Mouse (Mus musculus) CH12.LX (cell line): ENCODE results near the gene Zbtb38. TPM values are rescaled to one million over a fixed set of nuclear protein-coding genes. Genes with fewer than 3 reads are reported as not detected.

Experiments
- DNase-seq: peaks from one replicate; pipeline ENCODE4 v3.0.0-alpha.2; 2013; ENCODE audit errors: extremely low read depth
- H3K27ac ChIP-seq: 2 replicates; pipeline ENCODE4 v1.5.1; 2012; ENCODE audit warnings: low read depth, mild to moderate bottlenecking, control low read depth, moderate library complexity; ENCODE audit not compliant: insufficient read depth
- H3K27me3 ChIP-seq: replicated peaks from 2 replicates; pipeline ENCODE3; 2012; ENCODE audit warnings: inconsistent platforms
- H3K36me3 ChIP-seq, 2 experiments: replicated peaks in 1 of 2; 2 replicates each; pipeline versions ENCODE3 to v1.6.1; 2012; ENCODE audit warnings: inconsistent platforms in 1 of 2, low read length in 1 of 2, mild to moderate bottlenecking in 1 of 2, mixed read lengths in 1 of 2, moderate library complexity in 1 of 2; ENCODE audit not compliant: control insufficient read depth in 1 of 2, insufficient read depth in 1 of 2
- H3K4me1 ChIP-seq, 2 experiments: 2 replicates each; pipeline ENCODE4 v1.6.1; 2012; ENCODE audit warnings: inconsistent platforms in 1 of 2, moderate library complexity in 1 of 2; ENCODE audit not compliant: insufficient read depth in 2 of 2, control insufficient read depth in 1 of 2
- H3K4me2 ChIP-seq: 2 replicates; pipeline ENCODE4 v1.6.1; 2012; ENCODE audit warnings: low read depth, mild to moderate bottlenecking, control low read depth; ENCODE audit not compliant: poor library complexity, insufficient read depth, severe bottlenecking
- H3K4me3 ChIP-seq, 3 experiments: fragments of 150-350 bp in 1 of 3; sonication (generic) in 1 of 3; replicated peaks in 1 of 3; 2 replicates each; pipeline versions ENCODE3 to v1.5.1; 2011 to 2012; ENCODE audit warnings: low read depth in 2 of 3, low read length in 2 of 3, mild to moderate bottlenecking in 2 of 3, moderate library complexity in 2 of 3, control low read depth in 1 of 3, improper control_type of control experiment in 1 of 3, inconsistent platforms in 1 of 3, mixed read lengths in 1 of 3; ENCODE audit not compliant: poor library complexity in 1 of 3
- H3K79me2 ChIP-seq: replicated peaks from 2 replicates; pipeline ENCODE4 v1.6.1; 2012; ENCODE audit warnings: mild to moderate bottlenecking, moderate library complexity; ENCODE audit not compliant: control insufficient read depth, poor library complexity, insufficient read depth, severe bottlenecking; ENCODE audit errors: extremely low read depth
- H3K9ac ChIP-seq: 2 replicates; pipeline ENCODE4 v1.6.1; 2012; ENCODE audit warnings: low read depth, mild to moderate bottlenecking, control low read depth, moderate library complexity; ENCODE audit not compliant: insufficient read depth
- H3K9me3 ChIP-seq: replicated peaks from 2 replicates; pipeline ENCODE3; 2012; ENCODE audit warnings: low read length, inconsistent platforms, mixed read lengths
- KAT2A ChIP-seq: IDR thresholded peaks from 2 replicates; pipeline ENCODE4 v1.6.1; 2012; ENCODE audit warnings: low read length, improper control_type of control experiment, inconsistent platforms; ENCODE audit not compliant: insufficient replicate concordance
- MAFK ChIP-seq: IDR thresholded peaks from 2 replicates; pipeline ENCODE4 v1.6.1; 2011; ENCODE audit warnings: low read length, improper control_type of control experiment; ENCODE audit not compliant: insufficient replicate concordance
- MAX ChIP-seq: IDR thresholded peaks from 2 replicates; pipeline ENCODE4 v1.6.1; 2011; ENCODE audit warnings: low read length, improper control_type of control experiment
- MAZ ChIP-seq: IDR thresholded peaks from 2 replicates; pipeline ENCODE4 v1.6.1; 2012; ENCODE audit warnings: low read depth, mild to moderate bottlenecking, inconsistent platforms, low read length, improper control_type of control experiment, moderate library complexity
- MEF2A ChIP-seq: IDR thresholded peaks from 2 replicates; pipeline ENCODE4 v1.6.1; 2014; ENCODE audit warnings: low read depth, mild to moderate bottlenecking, inconsistent platforms, low read length, improper control_type of control experiment, borderline replicate concordance
- NELFE ChIP-seq: IDR thresholded peaks from 2 replicates; pipeline ENCODE4 v1.6.1; 2011; ENCODE audit warnings: low read depth, low read length, improper control_type of control experiment
- POLR2A ChIP-seq: IDR thresholded peaks from 2 replicates; pipeline ENCODE4 v1.6.1; 2011; ENCODE audit warnings: low read depth, mild to moderate bottlenecking, improper control_type of control experiment, low read length
- SIN3A ChIP-seq: IDR thresholded peaks from 2 replicates; pipeline ENCODE4 v1.6.1; 2012; ENCODE audit warnings: low read length, improper control_type of control experiment, inconsistent platforms
- TBP ChIP-seq: conservative IDR thresholded peaks from 2 replicates; pipeline ENCODE4 v1.6.1; 2011; ENCODE audit warnings: low read depth, low read length, improper control_type of control experiment
- ZMIZ1 ChIP-seq: IDR thresholded peaks from 2 replicates; pipeline ENCODE4 v1.6.1; 2012; ENCODE audit warnings: low read depth, mild to moderate bottlenecking, inconsistent platforms, low read length, improper control_type of control experiment
- ZNF384 ChIP-seq: IDR thresholded peaks from 2 replicates; pipeline ENCODE4 v1.6.1; 2012; ENCODE audit warnings: low read depth, low read length, improper control_type of control experiment, inconsistent platforms
- dilution Hi-C: fragments of 300-500 bp; cut with MboI; formaldehyde crosslinking; loops from 2 replicates; pipeline ENCODE4 v1.14.3; 2020; ENCODE audit warnings: low sequenced_read_pairs; ENCODE audit not compliant: extremely low pct_unique_long_range_greater_than_20kb, extremely low pct_ligation_motif_present
- in situ Hi-C: fragments of 300-500 bp; cut with MboI; formaldehyde crosslinking; loops from 3 replicates; pipeline ENCODE4 v1.14.3; 2019; ENCODE audit warnings: low sequenced_read_pairs, low pct_ligation_motif_present, low pct_unique_long_range_greater_than_20kb, mixed read lengths
- polyA plus RNA-seq: library from polyadenylated mRNA; unstranded; fragments of >175 nt; gene quantifications from 2 replicates; pipeline ENCODE4 v1.2.1, GENCODE M21; 2012; ENCODE audit warnings: low read depth; ENCODE audit not compliant: insufficient read length
- total RNA-seq, 2 experiments: library from RNA; depleted of rRNA; stranded (reverse); fragments of 300-350 nt in 1 of 2; fragments of >200 nt in 1 of 2; gene quantifications; 2 replicates each; pipeline ENCODE4 v1.2.3; 2012 to 2014

Gene Zbtb38
- total and polyA plus RNA-seq, 3 experiments, result 51.7 to 102 (median 68.8) TPM

DNA sequence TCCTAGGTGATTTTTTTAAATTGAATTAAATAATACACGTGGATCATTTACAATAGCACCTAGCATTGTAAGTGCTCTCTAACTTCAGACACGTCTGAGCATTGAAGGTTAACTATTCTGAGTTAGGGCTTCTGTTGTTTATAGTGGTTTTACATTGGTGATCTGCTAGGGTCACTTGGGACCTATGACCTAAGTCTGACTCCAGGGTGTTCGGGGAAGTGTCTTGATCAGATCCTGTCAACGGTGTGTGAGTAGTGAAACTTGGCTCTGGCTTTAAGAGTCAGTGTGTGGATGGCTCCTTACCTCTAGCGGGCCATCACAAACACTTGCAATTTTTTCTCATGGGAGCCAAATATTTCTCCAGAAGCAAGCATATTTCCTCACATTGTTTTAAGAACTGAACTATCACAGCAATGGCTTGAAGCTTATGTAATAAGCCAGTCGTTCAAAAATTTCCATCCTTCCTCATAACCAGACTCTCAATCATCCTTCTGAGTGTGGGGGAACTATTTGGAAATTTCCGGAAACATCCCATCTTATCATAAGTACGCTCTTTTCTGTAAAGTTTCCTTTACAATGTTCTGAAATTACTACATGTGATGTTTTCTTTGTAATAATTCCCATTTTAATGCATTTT lies 31.4 kb downstream of the Zbtb38 start:
- Histone ChIP-seq H3K4me3 (no peak overlapping the region), H3K9ac (peak overlapping the region; percentile 94), H3K79me2 (peaks cover 94% of the 10 kb centered on the region)
- in situ Hi-C loops, result no loop called here
- DNase-seq, result peak; percentile 59
- TF ChIP-seq TBP (0 out of 2 replicates have a peak, but pooled peaks have one; percentile 33), POLR2A (0 out of 2 replicates have a peak, but pooled peaks have one; percentile 10), ZNF384 (no peak)
- TF ChIP-seq, all 38 proteins: peak for 2
- H3K4me2 ChIP-seq, result peak overlapping the region; percentile 94
- dilution Hi-C loops, result no loop called here
- H3K36me3 ChIP-seq, result peaks cover 3 to 40% of the 10 kb centered on the region in 2 experiments
- H3K4me1 ChIP-seq, result peaks cover 12 to 48% of the 10 kb centered on the region in 2 experiments
- H3K9me3 ChIP-seq, result no peaks in the 10 kb centered on the region
- peak overlapping the region; percentile 96 for H3K27ac ChIP-seq
- H3K27me3 ChIP-seq, result no peaks in the 10 kb centered on the region

GRCm38 (mm10) chr9:96720510-96721162 lies 32.0 kb downstream of the Zbtb38 start:
- H3K27me3 ChIP-seq, result no peaks in the 10 kb centered on the region
- peaks cover 94% of the 10 kb centered on the region for H3K79me2 ChIP-seq
- H3K9me3 ChIP-seq, result no peaks in the 10 kb centered on the region
- in situ Hi-C loops (no loop called here), dilution Hi-C loops (no loop called here)
- H3K27ac ChIP-seq, result peak overlapping the region; percentile 96
- no peak for DNase-seq
- TF ChIP-seq TBP (no peak), MEF2A (no peak), MAX (peak; percentile 23; the same call in 1 of the 2 replicates), POLR2A (peak; percentile 28; the same call in 1 of the 2 replicates), MAZ (no peak), SIN3A (0 out of 2 replicates have a peak, but pooled peaks have one; percentile 20), MAFK (no peak), NELFE (no peak), KAT2A (no peak), ZMIZ1 (0 out of 2 replicates have a peak, but pooled peaks have one; percentile 44)
- H3K36me3 ChIP-seq, result peaks cover 6 to 43% of the 10 kb centered on the region in 2 experiments
- H3K9ac ChIP-seq, result peak overlapping the region; percentile 94
- H3K4me3 ChIP-seq, result peak overlapping the region in 2 of 3 experiments; percentile 73 to 80
- peaks cover 10 to 46% of the 10 kb centered on the region in 2 experiments for H3K4me1 ChIP-seq
- H3K4me2 ChIP-seq, result peak overlapping the region; percentile 94
